Mouse (Mus musculus) 3T3-L1 (cell line): ENCODE measurements around the gene Fam186b.

Experiments used
- DNase-seq: peaks from one replicate; pipeline ENCODE4 v3.0.0-alpha.2; 2015; ENCODE audit warnings: low read depth, low spot score

Gene Fam186b

GRCm38 (mm10) chr15:99225081-99225810 is 70.4 kb downstream of the Fam186b start:
- DNase-seq = no peak

- DNase-seq = no peak
Observed at GRCm38 (mm10) chr15:99224208-99224911, 71.3 kb downstream of the Fam186b start, which contains the start of gene Kcnh3. Gene Kcnh3 (plus strand): TSS chr15:99224861.

GRCm38 (mm10) chr15:99223585-99224207 is 72.0 kb downstream of the Fam186b start:
- DNase-seq = no peak

GRCm38 (mm10) chr15:99222794-99223584 is 72.7 kb downstream of the Fam186b start:
- no peak for DNase-seq

- DNase-seq = no peak
Observed at GRCm38 (mm10) chr15:99221315-99221952, 74.3 kb downstream of the Fam186b start.
